Mouse (Mus musculus) kidney, adult 2 months (tissue): Measurements from ENCODE around the gene Eddm3b. TPM values are rescaled to one million over a fixed set of nuclear protein-coding genes. Genes with fewer than 3 reads are reported as not detected.
"Not testable (repeated sequence)": the region's sequence is repeated elsewhere in the genome, so short reads cannot be mapped to it uniquely, and the experiment has no call there.

Source experiments
- DNase-seq: peaks from one replicate; pipeline ENCODE4 v3.0.0; 2021
- H3K27ac ChIP-seq: fragments of 200-500 bp; 2 replicates; pipeline ENCODE4 v1.5.1; 2012; ENCODE audit warnings: low read depth, low read length, control low read depth, inconsistent platforms; ENCODE audit not compliant: insufficient read depth
- H3K27me3 ChIP-seq: fragments of 200-500 bp; replicated peaks from 2 replicates; pipeline ENCODE4 v1.6.1; 2012; ENCODE audit warnings: mild to moderate bottlenecking, moderate library complexity, low read length, inconsistent platforms; ENCODE audit not compliant: control insufficient read depth, insufficient read depth
- H3K36me3 ChIP-seq: fragments of 200-500 bp; 2 replicates; pipeline ENCODE4 v1.6.1; 2012; ENCODE audit warnings: mild to moderate bottlenecking, moderate library complexity, low read length, inconsistent platforms; ENCODE audit not compliant: control insufficient read depth, insufficient read depth
- H3K4me1 ChIP-seq: fragments of 200-500 bp; 2 replicates; pipeline ENCODE4 v1.6.1; 2011; ENCODE audit warnings: low read length; ENCODE audit not compliant: control insufficient read depth, insufficient read depth
- H3K4me3 ChIP-seq: fragments of 200-500 bp; 2 replicates; pipeline ENCODE4 v1.5.1; 2011; ENCODE audit warnings: mild to moderate bottlenecking, low read depth, low read length, control low read depth; ENCODE audit not compliant: insufficient read depth
- CTCF ChIP-seq: fragments of 200-500 bp; conservative IDR thresholded peaks from 2 replicates; pipeline ENCODE4 v1.5.1; 2011; ENCODE audit warnings: low read depth, mild to moderate bottlenecking, control low read depth, low read length, moderate library complexity, mixed read lengths; ENCODE audit not compliant: insufficient read depth, insufficient read length
- POLR2A ChIP-seq: fragments of 200-500 bp; IDR thresholded peaks from one replicate; pipeline ENCODE4 v1.6.1; 2011; ENCODE audit warnings: low read depth, low read length, control low read depth
- WGBS: fragments of 180-500 bp; shearing (Covaris S2); methylation state at CpG from one replicate; pipeline ENCODE4 v1.1.7; 2018; 5-methylcytosine and 5-hydroxymethylcytosine counted together
- polyA plus RNA-seq: library from polyadenylated mRNA; depleted of rRNA; stranded (reverse); fragments of >200 nt; gene quantifications from 2 replicates; pipeline ENCODE4 v1.2.3, GENCODE M21; 2012

The Eddm3b gene
- polyA plus RNA-seq, 1 experiment: 0.42 TPM

DNA sequence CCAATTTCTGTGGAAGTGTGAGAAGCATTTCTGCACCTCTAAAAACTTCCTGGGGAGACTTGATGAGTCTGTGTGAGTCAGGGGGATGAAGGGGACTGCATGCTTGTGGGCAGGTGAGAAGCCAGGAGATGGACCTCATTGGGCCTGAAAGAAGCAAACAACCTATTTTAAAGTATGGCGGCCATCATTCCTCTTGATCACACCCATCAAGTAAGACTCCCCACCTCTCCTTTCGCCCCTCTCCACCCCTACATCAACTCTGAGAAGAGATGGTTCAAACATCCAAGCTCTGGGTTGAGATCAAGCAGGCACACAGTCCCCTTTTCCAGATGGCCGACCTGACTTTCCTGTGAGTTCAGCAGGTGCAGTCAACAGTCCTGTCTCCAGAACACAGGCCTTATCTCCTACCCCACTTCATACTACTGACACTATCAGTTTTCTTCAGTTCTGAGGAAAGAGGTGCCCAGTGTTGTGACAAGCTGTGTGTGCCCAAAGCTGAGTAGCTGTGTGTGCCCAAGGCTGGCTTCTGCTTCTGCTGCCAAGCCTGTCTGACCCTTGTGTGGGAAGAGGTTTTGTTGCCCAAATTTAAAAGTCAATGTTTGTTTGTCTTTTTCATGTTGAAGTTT, 36.1 kb downstream of the Eddm3b start:
- TF ChIP-seq CTCF (no peak), POLR2A (no peak)
- Histone ChIP-seq H3K36me3 (no peaks in the 10 kb centered on the region), H3K4me1 (no peaks in the 10 kb centered on the region), H3K27me3 (no peaks in the 10 kb centered on the region), H3K4me3 (no peak overlapping the region), H3K27ac (no peak overlapping the region)
- 94% methylated on average over 3 of the region's 3 CpGs for whole genome bisulfite sequencing
- DNase-seq: no peak

- no peak for DNase-seq
- Histone ChIP-seq H3K4me3 (no peak overlapping the region), H3K27me3 (no peaks in the 10 kb centered on the region), H3K27ac (no peak overlapping the region), H3K4me1 (no peaks in the 10 kb centered on the region), H3K36me3 (no peaks in the 10 kb centered on the region)
- TF ChIP-seq CTCF: no peak
- no peak for TF ChIP-seq POLR2A
- 76% methylated on average over 5 of the region's 5 CpGs for WGBS
These were observed 38.1 kb downstream of the Eddm3b start for GRCm38 (mm10) chr14:51152249-51152870.

GRCm38 (mm10) chr14:51156056-51156735, 42.0 kb downstream of the Eddm3b start:
- 72% methylated on average over 5 of the region's 5 CpGs for WGBS
- no peak overlapping the region for H3K27ac ChIP-seq
- DNase-seq: no peak
- H3K4me3 ChIP-seq: no peak overlapping the region
- H3K27me3 ChIP-seq: no peaks in the 10 kb centered on the region
- H3K4me1 ChIP-seq: no peaks in the 10 kb centered on the region
- no peak for TF ChIP-seq POLR2A
- TF ChIP-seq CTCF: no peak
- H3K36me3 ChIP-seq: no peaks in the 10 kb centered on the region

- H3K4me1 ChIP-seq: no peaks in the 10 kb centered on the region
- 19% methylated on average over 4 of the region's 4 CpGs for WGBS
- TF ChIP-seq CTCF (no peak), POLR2A (no peak)
- no peaks in the 10 kb centered on the region for H3K36me3 ChIP-seq
- no peak overlapping the region for H3K27ac ChIP-seq
- H3K27me3 ChIP-seq: no peaks in the 10 kb centered on the region
- DNase-seq: no peak
- no peak overlapping the region for H3K4me3 ChIP-seq
These were observed 42.5 kb downstream of the Eddm3b start for GRCm38 (mm10) chr14:51156736-51157068.

DNA sequence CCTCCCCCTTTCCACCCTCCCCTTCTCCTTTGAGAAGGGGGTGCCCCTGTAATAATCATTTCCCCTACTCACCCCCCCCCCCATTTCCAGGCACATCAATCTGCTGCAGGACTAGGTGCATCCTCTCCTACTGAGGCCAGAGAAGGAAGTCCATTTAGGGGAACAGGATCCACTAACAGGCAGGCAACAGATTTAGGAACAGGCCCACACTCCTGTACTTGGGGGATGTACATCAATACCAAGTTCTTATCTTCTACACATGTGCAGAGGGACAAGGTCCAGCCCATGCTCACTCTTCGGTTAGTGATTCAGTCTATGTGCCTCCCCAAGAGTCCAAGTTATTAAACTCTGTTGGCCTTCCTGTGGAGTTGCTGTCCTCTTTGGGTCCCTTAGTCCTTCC, 42.8 kb downstream of the Eddm3b start:
- no peaks in the 10 kb centered on the region for H3K27me3 ChIP-seq
- H3K4me1 ChIP-seq: no peaks in the 10 kb centered on the region
- TF ChIP-seq CTCF: no peak
- no peak for TF ChIP-seq POLR2A
- WGBS: 88% methylated on average over 1 of the region's 1 CpGs
- DNase-seq: no peak
- no peaks in the 10 kb centered on the region for H3K36me3 ChIP-seq
- H3K4me3 ChIP-seq: no peak overlapping the region
- no peak overlapping the region for H3K27ac ChIP-seq

GRCm38 (mm10) chr14:51161976-51162375, 47.8 kb downstream of the Eddm3b start, which contains the start of gene Rnase2b:
TSS of gene Rnase2b (plus strand) at chr14:51162260.
- WGBS: 95% methylated on average over 3 of the region's 3 CpGs
- not testable (repeated sequence) for H3K27ac ChIP-seq, H3K4me3 ChIP-seq, H3K4me1 ChIP-seq, H3K36me3 ChIP-seq, H3K27me3 ChIP-seq, DNase-seq

DNA sequence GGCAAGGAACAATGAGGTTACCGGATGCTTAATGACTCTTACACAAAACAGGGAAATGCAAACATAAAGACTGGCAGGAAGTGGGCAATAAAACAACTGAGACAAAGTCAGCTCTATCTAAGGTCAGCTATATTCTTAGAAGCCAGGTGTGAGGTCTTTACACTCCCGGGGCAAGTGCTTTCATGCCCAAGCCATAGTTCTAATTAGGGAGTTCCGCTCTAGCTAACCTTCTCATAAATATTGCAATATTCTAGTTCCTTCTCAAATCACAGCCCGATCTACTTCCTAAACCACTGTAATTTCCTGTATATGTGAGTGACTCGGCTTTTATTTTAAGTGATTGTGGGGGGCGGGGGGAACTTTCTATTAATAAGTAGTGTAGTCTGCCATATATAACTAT, 49.1 kb downstream of the Eddm3b start:
- not testable (repeated sequence) for H3K4me3 ChIP-seq, H3K4me1 ChIP-seq, H3K27me3 ChIP-seq, DNase-seq, H3K36me3 ChIP-seq, H3K27ac ChIP-seq
- 56% methylated on average over 6 of the region's 6 CpGs for WGBS
